Mouse (Mus musculus) hindbrain, postnatal 0 days (tissue): ENCODE measurements at regions not wholly inside any gene's neighbourhood (a gene's known extent, or its start where the extent isn't known, plus 50 kb on each side); places are given as distances from the start of the nearest gene placed in this dataset.

Source experiments
- ATAC-seq: fragments of 200-750 bp; cut with Nextera tagmentation; 2 replicates; pipeline ENCODE4 v1.8.0; 2017; ENCODE audit warnings: mild to moderate bottlenecking, moderate TSS enrichment, moderate library complexity
- DNase-seq: peaks from one replicate; pipeline ENCODE4 v3.0.0-alpha.2; 2015; ENCODE audit warnings: low spot score
- H3K27ac ChIP-seq: fragments of 300-500 bp; sonication (generic); 2 replicates; pipeline ENCODE4 v1.5.1; 2014; ENCODE audit warnings: mild to moderate bottlenecking
- H3K27me3 ChIP-seq: fragments of 300-500 bp; sonication (generic); 2 replicates; pipeline ENCODE4 v1.6.1; 2014; ENCODE audit warnings: low read length, mixed read lengths; ENCODE audit not compliant: insufficient read depth
- H3K36me3 ChIP-seq: fragments of 300-500 bp; sonication (generic); 2 replicates; pipeline ENCODE4 v1.6.1; 2014; ENCODE audit warnings: low read length, mixed read lengths; ENCODE audit not compliant: insufficient read depth
- H3K4me1 ChIP-seq: fragments of 300-500 bp; sonication (generic); 2 replicates; pipeline ENCODE4 v1.6.1; 2014; ENCODE audit warnings: antibody characterized with exemption, low read length, mixed read lengths; ENCODE audit not compliant: insufficient read depth
- H3K4me2 ChIP-seq: fragments of 300-500 bp; sonication (generic); 2 replicates; pipeline ENCODE4 v1.6.1; 2014; ENCODE audit warnings: low read depth, mild to moderate bottlenecking, low read length, moderate library complexity, mixed read lengths
- H3K4me3 ChIP-seq: fragments of 300-500 bp; sonication (generic); 2 replicates; pipeline ENCODE4 v1.5.1; 2014; ENCODE audit warnings: low read length
- H3K9ac ChIP-seq: fragments of 300-500 bp; sonication (generic); replicated peaks from 2 replicates; pipeline ENCODE4 v1.6.1; 2014; ENCODE audit warnings: mild to moderate bottlenecking, low read length, moderate library complexity, mixed read lengths
- H3K9me3 ChIP-seq: fragments of 300-500 bp; sonication (generic); 2 replicates; pipeline ENCODE4 v1.6.1; 2016; ENCODE audit warnings: low read length, mixed read lengths
- CTCF ChIP-seq: IDR thresholded peaks from 2 replicates; pipeline ENCODE4 v1.5.1; 2016; ENCODE audit warnings: antibody characterized with exemption, control low read depth, low read depth
- WGBS: fragments of 180-500 bp; shearing (Covaris S2); extraction: QIAGEN DNeasy Blood & Tissue Kit; methylation state at CpG from one replicate; pipeline ENCODE4 v1.1.7; 2014; 5-methylcytosine and 5-hydroxymethylcytosine counted together

DNA sequence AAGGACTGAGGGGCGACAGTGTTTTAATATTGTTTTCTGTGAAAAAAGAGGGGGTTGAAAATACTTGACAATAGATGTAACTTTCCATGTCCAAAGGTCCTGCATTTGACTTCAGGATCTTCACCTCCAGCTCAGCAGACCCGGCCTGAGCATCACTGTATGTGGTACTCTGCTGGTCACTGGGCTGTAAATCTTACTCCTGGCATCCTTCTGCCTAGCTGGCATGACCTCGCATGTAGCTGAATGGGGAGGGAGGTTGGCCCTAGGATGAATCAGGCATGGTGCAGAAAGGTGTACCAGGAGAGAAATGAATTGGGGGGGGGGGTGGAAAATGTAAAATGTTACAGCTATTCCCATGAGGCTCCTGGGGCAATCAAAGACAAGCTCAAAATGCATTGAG, 156.0 kb downstream of the Cdc5l start:
- H3K27me3 ChIP-seq, result no peaks in the 10 kb centered on the region
- ATAC-seq, result no peak
- H3K4me2 ChIP-seq, result no peak overlapping the region
- H3K4me3 ChIP-seq, result no peak overlapping the region
- DNase-seq, result no peak
- WGBS, result 68% methylated on average over 3 of the region's 3 CpGs
- TF ChIP-seq CTCF, result no peak
- H3K4me1 ChIP-seq, result no peaks in the 10 kb centered on the region
- no peak overlapping the region for H3K9ac ChIP-seq
- no peak overlapping the region for H3K27ac ChIP-seq
- no peaks in the 10 kb centered on the region for H3K9me3 ChIP-seq
- H3K36me3 ChIP-seq, result no peaks in the 10 kb centered on the region

DNA sequence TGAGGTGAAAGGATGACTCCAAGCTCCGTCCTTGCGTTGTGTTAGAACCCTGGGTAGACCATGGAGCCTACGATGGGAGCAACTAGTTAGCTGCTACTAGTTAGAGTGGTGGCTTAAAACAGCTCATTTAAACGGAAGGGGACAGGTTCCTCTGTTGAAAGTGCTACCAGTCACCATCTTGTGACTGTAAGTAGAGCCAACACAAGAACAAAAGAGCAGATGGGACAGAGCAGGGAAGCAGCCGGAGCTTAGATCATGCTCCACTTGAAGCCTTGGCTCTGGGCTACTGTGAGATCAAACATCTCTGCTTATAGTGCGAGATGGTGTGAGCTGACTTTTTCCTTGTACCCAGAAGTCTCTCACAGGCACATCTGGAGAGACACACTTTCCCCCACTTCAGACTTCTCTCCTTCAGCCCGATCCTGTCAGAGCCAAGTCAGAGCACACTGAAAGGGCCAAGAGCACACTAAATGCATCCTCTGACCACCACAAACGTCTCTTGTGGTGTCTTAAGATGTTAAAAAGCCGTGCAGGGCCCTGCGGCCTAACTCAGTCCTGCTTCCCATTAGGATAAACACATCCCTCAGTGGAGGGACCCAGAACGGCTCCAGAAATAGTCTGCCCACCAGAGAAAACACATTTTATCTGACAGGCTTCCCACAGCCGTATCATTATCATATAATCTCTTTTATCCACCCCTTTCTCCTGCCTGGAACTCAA, 156.7 kb downstream of the Cdc5l start:
- Histone ChIP-seq H3K4me3 (no peak overlapping the region), H3K36me3 (no peaks in the 10 kb centered on the region), H3K4me1 (no peaks in the 10 kb centered on the region), H3K9me3 (0 out of 2 replicates have a peak, but pooled peaks cover 5% of the 10 kb centered on the region), H3K9ac (no peak overlapping the region), H3K27me3 (no peaks in the 10 kb centered on the region), H3K27ac (no peak overlapping the region), H3K4me2 (no peak overlapping the region)
- no peak for TF ChIP-seq CTCF
- 79% methylated on average over 12 of the region's 12 CpGs for WGBS
- ATAC-seq, result 0 out of 2 replicates have a peak, but pooled peaks have one; percentile 43
- DNase-seq, result peak; percentile 57

GRCm38 (mm10) chr17:45274894-45275293, 158.6 kb downstream of the Cdc5l start:
- Histone ChIP-seq H3K4me3 (no peak overlapping the region), H3K9me3 (0 out of 2 replicates have a peak, but pooled peaks cover 5% of the 10 kb centered on the region), H3K36me3 (no peaks in the 10 kb centered on the region), H3K4me2 (no peak overlapping the region), H3K4me1 (no peaks in the 10 kb centered on the region), H3K27ac (no peak overlapping the region), H3K9ac (no peak overlapping the region), H3K27me3 (no peaks in the 10 kb centered on the region)
- TF ChIP-seq CTCF, result peak; percentile 59
- 75% methylated on average over 4 of the region's 4 CpGs for WGBS
- 0 out of 2 replicates have a peak, but pooled peaks have one; percentile 51 for ATAC-seq
- peak; percentile 51 for DNase-seq

DNA sequence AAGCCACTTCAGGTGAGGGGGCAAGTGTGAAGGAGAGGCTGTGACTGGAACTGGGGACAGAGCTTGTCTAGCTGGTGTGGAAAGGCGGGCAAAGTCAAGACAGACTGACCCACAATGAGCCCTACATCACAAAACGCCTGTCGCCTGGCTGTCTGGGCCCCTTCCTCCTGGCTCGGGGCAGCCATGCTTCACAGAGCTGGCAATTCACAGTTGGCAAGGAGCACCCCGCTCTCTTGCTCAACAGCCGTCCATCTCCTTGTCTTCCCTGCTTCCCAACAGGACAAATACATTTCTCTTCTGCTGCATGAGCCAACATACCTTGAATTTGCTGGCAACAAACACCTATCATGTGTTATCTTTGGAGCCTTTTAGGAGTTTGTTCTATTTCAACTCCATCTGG, 166.8 kb downstream of the Cdc5l start:
- WGBS, result 65% methylated on average over 6 of the region's 6 CpGs
- DNase-seq (no peak), ATAC-seq (no peak)
- Histone ChIP-seq H3K4me3 (no peak overlapping the region), H3K4me1 (no peaks in the 10 kb centered on the region; the same call in none of the 2 replicates), H3K27me3 (no peaks in the 10 kb centered on the region), H3K36me3 (no peaks in the 10 kb centered on the region), H3K27ac (no peak overlapping the region), H3K4me2 (no peak overlapping the region), H3K9me3 (no peaks in the 10 kb centered on the region), H3K9ac (no peak overlapping the region)
- no peak for TF ChIP-seq CTCF

DNA sequence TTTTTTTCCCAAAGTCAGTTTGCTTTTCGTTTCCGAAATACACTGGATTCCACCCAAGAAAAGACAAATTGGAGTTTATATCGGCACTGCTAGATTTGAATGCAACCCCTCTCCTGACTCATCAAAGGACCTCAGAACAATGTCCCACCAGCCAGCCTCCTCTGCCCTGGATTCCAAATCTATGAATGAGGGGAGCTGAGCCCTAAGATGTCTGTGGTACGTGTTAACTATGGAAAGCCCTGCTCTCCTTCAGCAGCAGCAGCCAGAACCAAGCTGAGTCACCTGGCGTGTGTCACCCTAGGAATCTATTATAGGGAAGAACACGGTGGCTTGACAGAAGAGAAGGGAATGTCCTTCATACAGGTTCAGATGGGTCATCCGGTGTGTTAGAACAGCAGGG, 167.9 kb downstream of the Cdc5l start:
- Histone ChIP-seq H3K9me3 (no peaks in the 10 kb centered on the region), H3K4me1 (no peaks in the 10 kb centered on the region; the same call in none of the 2 replicates)

DNA sequence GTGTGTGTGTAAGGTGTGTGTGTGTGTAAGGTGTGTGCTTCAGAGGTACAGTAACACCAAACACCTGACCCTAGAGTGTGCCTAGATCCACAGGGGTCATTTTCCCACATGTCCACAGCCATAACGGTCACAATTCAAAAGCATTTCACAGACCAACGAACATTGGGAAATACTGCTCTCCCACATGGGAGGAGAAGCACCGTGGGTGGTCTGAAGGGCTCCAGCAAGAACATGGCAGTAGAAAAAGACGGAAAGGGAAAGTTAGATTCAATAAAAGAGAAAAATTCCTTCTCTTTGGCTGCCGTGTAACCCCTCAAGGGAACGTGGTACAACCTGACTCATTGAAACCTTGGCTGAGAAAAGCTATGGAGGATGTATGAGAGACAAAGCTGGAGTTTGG, 169.1 kb downstream of the Cdc5l start:
- DNase-seq (no peak), ATAC-seq (no peak)
- no peaks in the 10 kb centered on the region for H3K36me3 ChIP-seq
- H3K27ac ChIP-seq, result no peak overlapping the region
- whole genome bisulfite sequencing, result 34% methylated on average over 6 of the region's 6 CpGs
- H3K9ac ChIP-seq, result no peak overlapping the region
- no peak overlapping the region for H3K4me2 ChIP-seq
- H3K4me1 ChIP-seq, result no peaks in the 10 kb centered on the region; the same call in none of the 2 replicates
- H3K4me3 ChIP-seq, result no peak overlapping the region
- no peaks in the 10 kb centered on the region for H3K27me3 ChIP-seq
- no peak for TF ChIP-seq CTCF
- no peaks in the 10 kb centered on the region for H3K9me3 ChIP-seq

More for the DNA sequence above, 167.9 kb downstream of the Cdc5l start:
- Histone ChIP-seq H3K4me3 (no peak overlapping the region), H3K36me3 (no peaks in the 10 kb centered on the region), H3K9ac (no peak overlapping the region), H3K27me3 (no peaks in the 10 kb centered on the region), H3K27ac (no peak overlapping the region), H3K4me2 (no peak overlapping the region)
- DNase-seq, result no peak
- TF ChIP-seq CTCF, result no peak
- 67% methylated on average over 7 of the region's 7 CpGs for WGBS
- no peak for ATAC-seq

GRCm38 (mm10) chr17:45260421-45260820, 173.1 kb downstream of the Cdc5l start:
- no peaks in the 10 kb centered on the region for H3K27me3 ChIP-seq
- no peak for DNase-seq
- H3K4me1 ChIP-seq, result no peaks in the 10 kb centered on the region; the same call in 1 of the 2 replicates
- H3K36me3 ChIP-seq, result no peaks in the 10 kb centered on the region
- H3K9ac ChIP-seq, result no peak overlapping the region
- 90% methylated on average over 10 of the region's 10 CpGs for WGBS
- ATAC-seq, result no peak
- no peak overlapping the region for H3K27ac ChIP-seq
- no peak for TF ChIP-seq CTCF
- no peak overlapping the region for H3K4me3 ChIP-seq
- H3K4me2 ChIP-seq, result no peak overlapping the region
- H3K9me3 ChIP-seq, result no peaks in the 10 kb centered on the region
